ENCODE assay signal across 20 mouse cellular contexts in the genomic region with DNA sequence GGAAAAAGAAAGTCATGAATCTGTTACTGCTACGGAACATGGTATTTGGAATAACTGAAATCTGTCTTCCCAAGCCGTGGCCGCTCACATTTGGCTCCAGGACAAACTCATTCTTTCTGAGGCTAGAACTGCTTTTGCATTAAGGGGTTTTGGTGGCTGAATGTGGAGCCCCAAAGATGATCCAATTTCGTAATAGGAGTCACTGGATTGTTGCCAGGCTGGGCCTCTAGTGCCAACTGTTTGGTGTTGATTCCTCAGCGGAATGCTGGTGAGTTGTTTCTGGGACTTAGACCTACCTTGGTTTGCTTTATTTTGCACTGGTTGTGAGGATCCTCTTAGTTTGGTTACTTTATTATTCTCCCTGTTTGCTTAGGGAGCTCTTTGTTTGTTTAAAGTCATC. TPM values are rescaled to one million over a fixed set of nuclear protein-coding genes. Genes with fewer than 3 reads are reported as not detected.
A peak's percentile ranks its signal among the peaks of the same experiment; 100 is the strongest.
DNase-seq lines count a peak whose midpoint lies in the region; ATAC-seq and TF ChIP-seq lines count a peak whose summit lies in the region.
"Had no signal": no experiment of that assay in that cellular context is flagged by ENCODE, and none has a peak within 500 bp of the region (broad histone marks: within the 10 kb centered on the region; RNA-seq: fewer than 3 reads in every experiment).

No protein-coding gene starts in this region.

- TF ChIP-seq CTCF in brain, embryonic 14.5 days (IDR thresholded peaks at IDR 0.05; ENCODE audit: borderline replicate concordance, extremely low read depth, insufficient read depth, insufficient read length), result no peak

- peaks cover 23% of the 10 kb centered on the region for H3K4me1 ChIP-seq in neural tube, embryonic 15.5 days

- intact Hi-C loops in left cerebral cortex, postnatal 4 days (cut with DNase I), result no loop called here
- intact Hi-C loops in left cerebral cortex, postnatal 14 days (cut with DNase I), result loop anchor here (5.0 kb wide), 1 partner anchor 79 kb away; no protein-coding TSS in a partner anchor

- H3K27ac ChIP-seq in neural tube, embryonic 15.5 days (replicated peaks), result no peak overlapping the region
- H3K27ac ChIP-seq: embryonic facial prominence, embryonic 12.5 days; hindbrain, embryonic 13.5 days; kidney, postnatal 0 days had no signal

- DNase-seq in adrenal gland, postnatal 10 days, result peak; percentile 71
- DNase-seq in adrenal gland, postnatal 4 days (ENCODE audit: low spot score in 2 of 2), result no peak
- DNase-seq in heart, adult 11 months, result peak; percentile 86
- DNase-seq in heart, adult 8-10 months (ENCODE audit: low spot score), result no peak
- peak; percentile 12 for DNase-seq in left cerebral cortex, postnatal 4 days
- no peak for DNase-seq in left cerebral cortex, postnatal 14 days (ENCODE audit: low spot score in 2 of 2)
- peak; percentile 1 for DNase-seq in brain, embryonic 14.5 days (ENCODE audit: low read depth)
- DNase-seq: cerebellum, adult 9-11 months; thymus, postnatal 25 days had no signal

- no peak overlapping the region for H3K9ac ChIP-seq in neural tube, embryonic 15.5 days (replicated peaks)
- H3K9ac ChIP-seq: embryonic facial prominence, embryonic 12.5 days; hindbrain, embryonic 13.5 days had no signal

- H3K4me3 ChIP-seq in neural tube, embryonic 15.5 days (replicated peaks), result no peak overlapping the region
- H3K4me3 ChIP-seq: embryonic facial prominence, embryonic 12.5 days; hindbrain, embryonic 13.5 days had no signal

- no peaks in the 10 kb centered on the region for H3K27me3 ChIP-seq in neural tube, embryonic 15.5 days (replicated peaks)
- H3K27me3 ChIP-seq: embryonic facial prominence, embryonic 12.5 days; hindbrain, embryonic 13.5 days had no signal

- no peak for ATAC-seq in neural tube, embryonic 15.5 days (ENCODE audit: low FRiP score)
- ATAC-seq: forebrain, embryonic 16.5 days had no signal

- no peak overlapping the region for H3K4me2 ChIP-seq in neural tube, embryonic 15.5 days
- H3K4me2 ChIP-seq: embryonic facial prominence, embryonic 12.5 days; hindbrain, embryonic 13.5 days had no signal

- H3K36me3 ChIP-seq in neural tube, embryonic 15.5 days, result no peaks in the 10 kb centered on the region

- WGBS in neural tube, embryonic 15.5 days, result 82% methylated on average over 5 of the region's 5 CpGs

- no peaks in the 10 kb centered on the region for H3K9me3 ChIP-seq in neural tube, embryonic 15.5 days (replicated peaks)
- H3K9me3 ChIP-seq: embryonic facial prominence, embryonic 12.5 days; hindbrain, embryonic 13.5 days had no signal

- no peak for TF ChIP-seq POLR2A in brain, embryonic 14.5 days (IDR thresholded peaks at IDR 0.05; ENCODE audit: borderline replicate concordance, extremely low read depth, insufficient read depth, insufficient read length, poor library complexity, severe bottlenecking)

RNA-seq across cellular contexts. Expression of a gene that starts 2.4 kb away (rescaled TPM):
- 10 to 100 TPM; 48.6 to 49.4 TPM for total RNA-seq in adrenal gland, postnatal 10 days (2021)
- total RNA-seq in adrenal gland, postnatal 4 days (2021), result 10 to 100 TPM; 55.8 to 58.8 TPM
- total RNA-seq in heart, adult 8-10 months (2022), result 10 to 100 TPM; 35.4 to 43.8 (median 40.9) TPM
- total RNA-seq in left cerebral cortex, postnatal 4 days (2021), result 10 to 100 TPM; 22.8 to 24.1 TPM
- 10 to 100 TPM; 51.5 to 55.7 TPM for total RNA-seq in left cerebral cortex, postnatal 14 days (2021)
- 16.1 and 16.3 TPM in 2 replicates for polyA plus RNA-seq in brain, embryonic 14.5 days (2012; rRNA removed)
- polyA plus RNA-seq in neural tube, embryonic 15.5 days (2015; fragmentation: Nextera tagmentation; extraction: Ambion mirVana), result 29.2 and 38.0 TPM in 2 replicates

RNA-seq across cellular contexts. Expression of a gene that starts 7.2 kb away (rescaled TPM):
- total RNA-seq in adrenal gland, postnatal 10 days (2021), result 10 to 100 TPM; 48.6 to 62.1 TPM
- total RNA-seq in adrenal gland, postnatal 4 days (2021), result 10 to 100 TPM; 73.2 to 76.9 TPM
- 10 to 100 TPM; 13.7 to 18.6 (median 16.9) TPM for total RNA-seq in heart, adult 8-10 months (2022)
- total RNA-seq in left cerebral cortex, postnatal 4 days (2021), result 10 to 100 TPM; 56.0 to 57.1 TPM
- total RNA-seq in left cerebral cortex, postnatal 14 days (2021), result 10 to 100 TPM; 42.2 to 45.8 TPM
- polyA plus RNA-seq in brain, embryonic 14.5 days (2012; rRNA removed), result 69.9 and 76.2 TPM in 2 replicates
- 17.8 and 18.1 TPM in 2 replicates for polyA plus RNA-seq in neural tube, embryonic 15.5 days (2015; fragmentation: Nextera tagmentation; extraction: Ambion mirVana)

RNA-seq across cellular contexts. Expression of a gene that starts 38.7 kb away (rescaled TPM):
- 1 to 10 TPM in 1 of 2 experiments, under 1 TPM in 1; 0.48 to 1.6 TPM for total RNA-seq in adrenal gland, postnatal 10 days (2021)
- 1 to 10 TPM; 1.7 to 3.8 TPM for total RNA-seq in adrenal gland, postnatal 4 days (2021)
- total RNA-seq in heart, adult 8-10 months (2022), result under 1 TPM in 3 of 4 experiments, not detected in 1; 0.63 to 0.85 (median 0.63) TPM
- 1 to 10 TPM in 1 of 2 experiments, not detected in 1; 1.1 TPM for total RNA-seq in left cerebral cortex, postnatal 4 days (2021)
- 1 to 10 TPM in 1 of 2 experiments, under 1 TPM in 1; 0.44 to 1.1 TPM for total RNA-seq in left cerebral cortex, postnatal 14 days (2021)
- 0.37 and 0.59 TPM in 2 replicates for polyA plus RNA-seq in brain, embryonic 14.5 days (2012; rRNA removed)
- not detected in 2 replicates for polyA plus RNA-seq in neural tube, embryonic 15.5 days (2015; fragmentation: Nextera tagmentation; extraction: Ambion mirVana)
- polyA plus RNA-seq: embryonic facial prominence, embryonic 12.5 days; forebrain, embryonic 16.5 days; heart, embryonic 16.5 days; hindbrain, embryonic 13.5 days; neural tube, embryonic 14.5 days; stomach, embryonic 14.5 days had no signal

RNA-seq across cellular contexts. Expression of a gene that starts 53.3 kb away (rescaled TPM):
- not detected for total RNA-seq in adrenal gland, postnatal 10 days (2021)
- total RNA-seq in adrenal gland, postnatal 4 days (2021), result not detected
- not detected for total RNA-seq in heart, adult 8-10 months (2022)
- total RNA-seq in left cerebral cortex, postnatal 4 days (2021), result not detected
- not detected for total RNA-seq in left cerebral cortex, postnatal 14 days (2021)
- not detected in 2 replicates for polyA plus RNA-seq in brain, embryonic 14.5 days (2012; rRNA removed)
- not detected in 2 replicates for polyA plus RNA-seq in neural tube, embryonic 15.5 days (2015; fragmentation: Nextera tagmentation; extraction: Ambion mirVana)
- total RNA-seq: left cerebral cortex, postnatal 25 days; megakaryocyte progenitor cell, adult 5-6 weeks had no signal
- polyA plus RNA-seq: embryonic facial prominence, embryonic 12.5 days; forebrain, embryonic 16.5 days; gonadal fat pad, adult 2 months; heart, embryonic 16.5 days; hindbrain, embryonic 13.5 days; kidney, postnatal 0 days; neural tube, embryonic 14.5 days; stomach, embryonic 14.5 days had no signal

Comparison
In these comparisons a context has a peak if more than half of its experiments do, and no peak if none do; other contexts are left out.
1. DNase-seq: peak in adrenal gland, postnatal 10 days (single experiment), heart, adult 11 months (single experiment), left cerebral cortex, postnatal 4 days (single experiment) and brain, embryonic 14.5 days (single experiment); none in adrenal gland, postnatal 4 days (0 of 2), heart, adult 8-10 months (single experiment) and left cerebral cortex, postnatal 14 days (0 of 2).